Mouse (Mus musculus) Patski (cell line): ENCODE data around the gene Cxcr5. TPM values are rescaled to one million over a fixed set of nuclear protein-coding genes. Genes with fewer than 3 reads are reported as not detected.
"Not testable (repeated sequence)": the region's sequence is repeated elsewhere in the genome, so short reads cannot be mapped to it uniquely, and the experiment has no call there.

Experiments used
- ATAC-seq: fragments of 100-300 bp; one replicate; pipeline ENCODE4 v1.8.0; 2021
- CTCF ChIA-PET: fragments of 350-600 bp; sonication (Branson Sonifier 250); formaldehyde crosslinking; loops from one replicate; lab custom pipeline; 2022; ENCODE audit warnings: inconsistent platforms; lab: Charles Lee
- POLR2A ChIA-PET: fragments of 350-600 bp; sonication (Branson Sonifier 250); formaldehyde crosslinking; loops from one replicate; lab custom pipeline; 2022; ENCODE audit warnings: antibody characterized with exemption, inconsistent platforms; lab: Charles Lee
- DNase-seq: peaks from one replicate; pipeline ENCODE4 v3.0.0-alpha.2; 2011; ENCODE audit warnings: low read depth, low spot score
- H3K27me3 ChIP-seq: fragments of 371-371 bp; one replicate; pipeline ENCODE4 v1.5.1; 2021
- CTCF ChIP-seq: fragments of 100-300 bp; IDR thresholded peaks from one replicate; pipeline ENCODE4 v1.5.1; 2021
- in situ Hi-C: fragments of 300-500 bp; cut with MboI; formaldehyde crosslinking; loops from 3 replicates; pipeline ENCODE4 v1.11.1; 2018; ENCODE audit warnings: low pct_unique_long_range_greater_than_20kb, mixed read lengths
- polyA plus RNA-seq: library from polyadenylated mRNA; unstranded; gene quantifications from one replicate; pipeline ENCODE4 v1.2.3, GENCODE M21; 2021

Gene Cxcr5
- polyA plus RNA-seq, 1 experiment from 2014 or later: not detected

- POLR2A ChIA-PET: no interaction called here
Observed at GRCm38 (mm10) chr9:44589095-44589494, 27.4 kb upstream of the Cxcr5 start.

DNA sequence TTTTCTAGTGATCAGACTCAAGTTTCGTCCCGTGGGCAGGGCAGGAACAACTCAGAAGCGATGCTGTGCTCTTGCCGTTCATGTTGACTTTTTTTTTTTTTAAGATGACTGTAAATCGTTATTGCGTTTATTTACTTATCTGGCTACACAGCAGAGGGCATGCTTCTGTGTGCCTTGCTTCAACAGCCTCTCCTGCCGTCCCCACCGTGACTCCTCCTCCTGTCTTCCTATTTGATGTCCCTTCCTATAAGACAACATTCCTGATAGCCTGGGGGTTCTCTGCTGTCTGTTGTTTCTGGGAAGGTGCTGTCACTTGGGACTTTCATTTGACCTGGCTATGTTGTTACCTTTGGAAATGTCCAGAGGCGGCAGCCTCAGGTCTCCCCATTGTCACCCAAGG, 26.9 kb upstream of the Cxcr5 start:
- TF ChIP-seq CTCF: no peak
- no peak for ATAC-seq
- POLR2A ChIA-PET: no interaction called here
- CTCF ChIA-PET: no interaction called here
- H3K27me3 ChIP-seq: peaks cover 6% of the 10 kb centered on the region
- DNase-seq: no peak
- in situ Hi-C loops: no loop called here

More at GRCm38 (mm10) chr9:44589095-44589494, 27.4 kb upstream of the Cxcr5 start:
- in situ Hi-C loops: no loop called here
- CTCF ChIA-PET: no interaction called here
- no peak for TF ChIP-seq CTCF
- no peak for ATAC-seq
- H3K27me3 ChIP-seq: peaks cover 6% of the 10 kb centered on the region
- no peak for DNase-seq

DNA sequence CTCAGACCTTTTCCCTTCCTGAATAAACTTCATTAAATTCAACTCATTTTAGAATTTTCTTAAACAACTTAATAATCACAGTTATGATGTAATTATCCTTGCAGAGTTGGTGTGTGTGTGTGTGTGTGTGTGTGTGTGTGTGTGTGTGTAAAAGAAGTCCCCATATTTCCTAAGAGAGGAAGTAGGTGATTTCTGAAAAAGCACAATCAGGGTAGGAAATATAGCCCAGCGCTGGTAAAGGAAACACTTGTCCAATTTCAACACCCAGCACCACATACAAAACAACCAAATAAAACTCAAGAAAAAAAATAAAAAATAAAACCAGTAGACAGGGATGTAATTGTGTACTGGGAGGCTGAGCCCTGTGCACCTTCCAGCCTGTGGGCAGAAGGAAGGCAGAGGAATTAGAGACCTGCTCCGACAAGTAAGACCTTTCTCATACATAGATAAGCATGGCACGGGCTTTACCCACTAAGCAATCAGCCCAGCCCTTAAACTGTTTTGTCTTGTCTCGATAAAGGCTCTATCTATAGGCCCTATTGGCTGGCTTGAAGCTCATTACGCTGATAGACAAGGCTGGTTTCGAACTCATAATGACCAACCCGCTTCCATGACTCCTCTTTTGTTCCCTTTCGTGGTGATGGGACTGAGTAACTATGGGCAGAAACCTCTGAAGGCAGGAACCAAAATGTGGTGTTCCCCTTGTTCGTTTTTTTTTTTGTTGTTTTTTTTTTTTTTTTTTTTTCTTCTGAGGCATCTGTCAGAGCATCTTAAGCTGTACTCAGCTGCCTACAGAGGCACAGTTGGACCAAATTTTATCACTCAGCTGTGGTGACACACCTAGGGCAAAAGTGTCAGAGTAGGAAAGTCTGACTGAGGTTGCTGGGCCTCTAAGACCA, 25.8 kb upstream of the Cxcr5 start:
- ATAC-seq: no peak
- ChIA-PET POLR2A (no interaction called here), CTCF (no interaction called here)
- in situ Hi-C loops: no loop called here
- DNase-seq: no peak
- H3K27me3 ChIP-seq: no peaks in the 10 kb centered on the region
- no peak for TF ChIP-seq CTCF

GRCm38 (mm10) chr9:44586640-44587261, 25.1 kb upstream of the Cxcr5 start:
- no peaks in the 10 kb centered on the region for H3K27me3 ChIP-seq
- POLR2A ChIA-PET: interaction anchor here (0.9 to 1.1 kb wide), 2 partner anchors 11 to 17 kb away, joined by 4 to 5 read pairs; no protein-coding TSS in a partner anchor
- CTCF ChIA-PET: no interaction called here
- TF ChIP-seq CTCF: no peak
- DNase-seq (no peak), ATAC-seq (no peak)
- in situ Hi-C loops: no loop called here

GRCm38 (mm10) chr9:44582390-44582789, 20.7 kb upstream of the Cxcr5 start:
- H3K27me3 ChIP-seq: no peaks in the 10 kb centered on the region
- ChIA-PET CTCF (interaction anchor here (1.3 kb wide), 1 partner anchor 16 kb away, joined by 3 read pairs; no protein-coding TSS in a partner anchor), POLR2A (no interaction called here)
- no peak for TF ChIP-seq CTCF
- ATAC-seq (no peak), DNase-seq (no peak)
- in situ Hi-C loops: no loop called here

DNA sequence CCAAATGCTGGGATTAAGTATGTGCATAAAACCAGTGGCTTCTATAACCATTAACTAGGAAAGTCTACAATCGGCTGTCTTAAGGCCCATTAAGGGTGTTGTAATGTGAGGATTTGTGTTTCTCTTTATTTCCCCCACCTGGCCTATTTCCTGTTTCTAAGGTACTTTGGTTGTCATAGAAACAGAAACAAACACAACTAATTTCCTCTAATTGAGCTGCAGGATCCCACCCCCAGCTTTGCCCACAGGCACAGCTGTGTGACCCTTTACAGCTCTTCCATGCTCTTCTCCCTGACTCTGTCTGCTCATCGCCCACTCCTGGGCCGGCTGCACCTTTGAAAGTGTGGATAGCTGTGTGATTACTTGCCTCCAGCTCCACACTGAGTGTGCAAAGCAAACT, 19.7 kb upstream of the Cxcr5 start:
- ATAC-seq (peak; percentile 57), DNase-seq (no peak)
- no peaks in the 10 kb centered on the region for H3K27me3 ChIP-seq
- no peak for TF ChIP-seq CTCF
- CTCF ChIA-PET: interaction anchor here (1.3 kb wide), 2 partner anchors 12 to 17 kb away, joined by 3 read pairs; no protein-coding TSS in a partner anchor
- POLR2A ChIA-PET: no interaction called here
- in situ Hi-C loops: no loop called here

DNA sequence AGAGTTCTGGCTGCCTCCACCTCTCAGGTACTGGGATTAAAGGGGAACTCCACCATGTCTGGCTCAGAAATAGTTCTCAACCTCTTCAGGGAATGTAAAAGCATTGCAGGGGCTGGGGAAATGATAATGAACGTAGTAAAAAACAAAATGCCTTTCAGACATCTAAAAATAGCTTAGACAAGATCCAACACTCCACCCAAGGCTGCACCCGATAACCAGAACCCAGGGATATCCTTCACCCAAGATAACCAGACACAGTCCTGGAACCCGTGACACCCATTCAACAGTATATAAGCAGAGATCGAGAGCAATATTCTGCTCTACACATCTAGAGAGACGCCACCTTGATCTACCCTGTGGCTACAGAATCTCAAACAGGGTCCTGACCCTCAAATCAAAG, 18.4 kb upstream of the Cxcr5 start:
- no peaks in the 10 kb centered on the region for H3K27me3 ChIP-seq
- POLR2A ChIA-PET: no interaction called here
- TF ChIP-seq CTCF: no peak
- DNase-seq: no peak
- in situ Hi-C loops: no loop called here
- ATAC-seq: no peak
- CTCF ChIA-PET: interaction anchor here (0.8 to 1.3 kb wide), 2 partner anchors 13 to 49 kb away, joined by 3 read pairs; no protein-coding TSS in a partner anchor

GRCm38 (mm10) chr9:44579392-44579791, 17.7 kb upstream of the Cxcr5 start:
- ATAC-seq (no peak), DNase-seq (no peak)
- no peaks in the 10 kb centered on the region for H3K27me3 ChIP-seq
- CTCF ChIA-PET: no interaction called here
- TF ChIP-seq CTCF: no peak
- POLR2A ChIA-PET: interaction anchor here (0.7 to 1.3 kb wide), 2 partner anchors 26 to 55 kb away, joined by 3 to 4 read pairs; no protein-coding TSS in a partner anchor
- in situ Hi-C loops: no loop called here

- H3K27me3 ChIP-seq, CTCF ChIA-PET, DNase-seq, in situ Hi-C loops, POLR2A ChIA-PET, ATAC-seq: not testable (repeated sequence)
Observed at GRCm38 (mm10) chr9:44576046-44576445, 14.4 kb upstream of the Cxcr5 start.

DNA sequence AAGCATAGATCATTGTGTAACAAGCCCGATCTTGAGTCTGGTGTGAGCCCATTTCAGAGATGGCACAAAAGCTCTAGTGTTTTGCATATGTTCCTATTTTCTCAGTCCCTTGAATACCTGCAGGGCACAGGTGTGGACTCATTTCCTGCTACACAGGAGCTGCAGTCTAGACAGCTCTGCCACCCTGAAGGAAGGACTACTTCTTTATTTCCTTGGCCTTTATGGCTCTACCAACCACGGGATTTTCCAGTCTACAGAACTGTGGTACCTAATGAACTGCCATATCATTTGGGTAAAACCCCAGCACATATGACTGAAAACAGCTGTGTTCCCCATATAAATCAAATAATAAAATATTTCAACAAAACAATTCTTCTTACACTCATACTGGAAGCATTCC, 13.4 kb upstream of the Cxcr5 start:
- TF ChIP-seq CTCF: no peak
- ATAC-seq: no peak
- in situ Hi-C loops: no loop called here
- POLR2A ChIA-PET: no interaction called here
- no peak for DNase-seq
- H3K27me3 ChIP-seq: no peaks in the 10 kb centered on the region
- CTCF ChIA-PET: no interaction called here

GRCm38 (mm10) chr9:44573306-44573705, 11.6 kb upstream of the Cxcr5 start:
- no peak for TF ChIP-seq CTCF
- ChIA-PET POLR2A (no interaction called here), CTCF (no interaction called here)
- no peaks in the 10 kb centered on the region for H3K27me3 ChIP-seq
- DNase-seq (no peak), ATAC-seq (no peak)
- in situ Hi-C loops: no loop called here
